Mouse (Mus musculus): Measurements from ENCODE around the gene Rgs14.

Gene Rgs14

GRCm38 (mm10) chr13:55361145-55361544, 8.4 kb upstream of the Rgs14 start:
- DNase-seq: no peak

GRCm38 (mm10) chr13:55361974-55362452, 7.5 kb upstream of the Rgs14 start:
- DNase-seq: no peak

GRCm38 (mm10) chr13:55362453-55363060, 7.0 kb upstream of the Rgs14 start, which contains the start of gene Lman2:
Gene Lman2 (minus strand): TSS chr13:55362783.
- DNase-seq: peak; percentile 85 to 87

DNA sequence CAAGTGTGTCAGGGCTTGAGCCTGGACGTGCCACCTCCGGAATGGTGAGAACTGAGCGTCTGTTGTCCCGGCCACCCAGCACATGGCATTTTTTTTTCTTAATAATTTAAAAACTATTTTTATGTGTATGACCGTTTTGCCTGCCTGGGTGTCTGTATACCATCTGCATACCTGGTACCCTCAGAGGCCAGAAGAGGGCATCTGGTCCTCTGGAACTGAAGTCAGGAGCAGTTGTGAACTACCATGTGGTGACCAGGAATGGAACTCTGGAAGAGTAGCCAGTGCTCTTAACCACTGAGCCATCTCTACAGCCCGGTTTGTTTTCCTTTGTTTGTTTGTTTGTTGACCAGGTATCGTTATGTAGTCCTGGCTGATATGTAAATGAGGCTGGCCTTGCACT, 1.1 kb upstream of the Rgs14 start:
- DNase-seq: no peak

DNA sequence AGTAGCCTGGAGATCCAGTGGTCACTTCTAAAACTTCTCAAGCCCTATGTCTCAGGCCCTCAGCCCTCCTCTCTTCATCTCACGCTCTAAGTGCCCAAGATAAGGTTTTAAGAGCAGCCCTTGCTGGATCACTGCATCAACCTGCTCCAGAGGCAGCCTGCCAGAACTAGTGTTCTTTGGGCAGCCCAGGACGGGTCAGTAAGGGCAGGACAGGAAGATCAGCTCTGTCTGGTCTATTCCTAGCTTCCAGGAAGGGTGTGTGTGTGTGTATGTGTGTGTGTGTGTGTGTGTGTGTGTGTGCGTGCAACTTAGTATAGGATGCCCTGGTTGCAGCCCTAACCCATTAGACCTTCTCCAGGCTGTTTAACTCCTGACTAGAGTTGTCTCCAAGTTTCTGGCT, 702 bp downstream of the Rgs14 start:
- DNase-seq: no peak

GRCm38 (mm10) chr13:55371007-55371681, 1.6 kb downstream of the Rgs14 start:
- DNase-seq: no peak

DNA sequence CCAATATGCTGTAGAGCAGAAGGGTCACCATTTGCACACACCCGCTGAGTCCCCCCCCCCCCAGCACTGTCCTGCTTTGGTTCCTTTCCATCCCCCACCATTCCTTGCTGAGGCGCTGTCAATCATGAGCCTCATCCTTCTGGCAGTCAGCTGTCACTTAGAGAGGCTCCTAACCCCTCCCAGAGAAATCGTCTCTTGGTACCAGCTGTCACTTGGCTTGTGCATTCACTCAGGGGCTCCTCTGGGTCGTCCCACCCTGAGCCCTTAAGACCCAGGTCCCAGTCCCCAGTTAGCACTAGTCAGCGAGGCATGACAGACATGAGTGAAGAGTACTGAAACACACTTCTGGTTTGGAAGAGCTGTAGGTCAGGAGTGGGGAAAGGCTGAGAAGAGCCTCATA, 2.2 kb downstream of the Rgs14 start:
- DNase-seq: no peak

DNA sequence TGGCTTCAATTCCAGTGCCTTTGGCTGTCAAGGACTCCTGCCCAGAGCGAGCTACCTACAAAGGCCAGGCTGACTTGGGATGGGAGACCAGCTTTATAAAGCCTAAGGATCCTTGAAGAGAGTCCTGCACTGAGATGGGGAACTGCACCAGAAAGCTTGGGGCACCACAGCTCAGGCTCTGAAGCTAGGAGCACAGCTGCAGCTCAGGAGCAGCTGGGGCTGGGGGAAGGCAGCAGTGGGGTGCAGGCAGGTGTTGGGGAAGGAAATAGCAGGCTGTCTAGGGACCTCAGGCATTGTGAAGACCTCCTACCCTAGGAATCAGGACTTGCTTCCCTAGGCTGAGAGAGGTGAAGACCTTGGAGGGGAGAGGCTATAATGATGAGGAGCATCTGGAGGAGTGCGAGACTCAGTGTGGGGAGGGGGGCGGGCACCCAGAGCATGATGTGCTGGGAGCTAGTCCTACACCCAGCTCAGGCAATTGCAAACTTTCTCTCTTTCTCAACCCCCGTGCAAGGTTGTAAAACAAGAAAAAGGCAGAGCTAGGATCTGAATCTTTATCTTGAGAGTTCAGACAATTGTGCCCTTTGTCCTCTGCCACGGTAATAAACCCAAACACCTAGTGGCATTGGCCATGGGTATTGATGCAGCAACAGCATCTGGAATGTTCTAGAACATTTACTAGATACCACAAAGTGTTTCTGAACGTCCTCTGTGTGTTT, 4.8 kb downstream of the Rgs14 start:
- no peak for DNase-seq

GRCm38 (mm10) chr13:55375877-55376276, 6.3 kb downstream of the Rgs14 start:
- no peak for DNase-seq

GRCm38 (mm10) chr13:55378907-55379580, 9.5 kb downstream of the Rgs14 start:
- no peak for DNase-seq

DNA sequence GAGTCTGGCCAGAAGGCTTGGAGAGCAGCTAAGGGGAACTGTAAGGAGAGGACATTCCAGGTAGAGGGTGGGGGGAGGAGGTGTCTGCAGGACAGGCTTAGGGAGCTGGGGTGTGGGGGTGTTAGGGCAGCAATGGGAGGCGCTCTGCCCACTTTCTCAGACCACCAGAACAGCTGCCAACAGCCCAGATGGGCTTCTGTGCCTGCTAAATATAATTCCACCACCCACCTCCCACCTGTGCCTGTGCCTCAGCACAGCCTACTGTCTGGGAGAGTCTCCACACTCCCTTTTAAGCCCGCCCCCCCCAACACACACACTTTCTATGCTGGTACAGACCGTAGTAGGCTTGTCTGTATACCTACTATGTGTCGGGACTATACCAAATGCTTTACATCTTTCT, 12.3 kb downstream of the Rgs14 start:
- no peak for DNase-seq

DNA sequence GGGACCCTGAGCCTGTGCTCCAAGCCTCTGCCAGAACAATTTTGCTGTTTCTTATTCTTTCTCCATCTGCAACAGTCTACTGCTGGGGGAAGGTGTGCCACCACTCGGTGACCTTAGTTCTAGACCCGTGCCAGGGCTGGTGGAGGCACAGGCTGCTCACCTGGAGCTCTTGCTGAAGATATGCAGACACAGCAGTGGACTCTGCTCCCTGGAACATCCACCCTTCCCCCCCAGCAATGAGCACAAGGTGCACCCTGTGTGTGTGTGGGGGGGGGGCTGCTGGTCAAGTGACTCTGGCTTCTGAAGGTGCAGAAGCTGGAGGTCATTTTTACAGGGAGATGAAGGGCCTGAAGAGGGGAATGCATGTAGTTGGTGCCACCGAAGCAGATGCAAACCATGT, 21.1 kb downstream of the Rgs14 start:
- DNase-seq: no peak

DNA sequence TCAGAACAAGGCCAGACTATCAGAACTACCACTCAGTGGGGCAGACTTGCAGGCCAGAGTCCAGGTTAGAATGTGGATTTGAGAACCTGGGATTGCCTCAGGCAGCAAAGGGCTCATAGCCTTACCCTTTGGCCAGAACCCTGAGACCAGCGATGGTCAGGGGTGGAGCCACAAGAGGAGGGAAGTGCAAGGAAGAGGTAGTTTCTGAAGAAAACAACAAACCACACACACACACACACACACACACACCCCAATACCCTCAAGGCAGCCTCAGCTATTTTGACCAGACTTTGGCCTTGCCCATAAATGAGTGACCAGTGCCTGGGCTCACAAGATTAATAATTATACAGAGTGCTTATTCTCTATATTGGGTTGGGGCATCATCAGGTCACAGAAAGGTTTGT, 22.1 kb downstream of the Rgs14 start:
- no peak for DNase-seq

DNA sequence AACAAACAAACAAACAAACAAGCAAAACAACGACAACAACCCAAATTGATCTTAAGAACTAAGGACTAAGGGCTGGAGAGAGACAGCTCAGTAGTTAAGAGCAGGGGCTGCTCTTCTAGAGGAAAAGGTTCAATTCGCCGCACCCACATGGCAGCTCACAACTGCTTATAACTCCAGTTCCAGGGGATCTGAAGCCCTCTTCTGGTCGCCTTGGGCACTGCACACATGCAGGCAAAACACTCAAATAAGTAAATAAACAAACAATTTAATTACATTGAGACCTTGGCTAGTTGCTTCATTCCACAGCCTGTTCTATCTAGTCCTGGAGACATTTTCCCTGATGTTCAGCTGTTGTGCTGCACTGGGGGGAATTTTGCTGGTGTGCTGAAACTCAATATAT, 23.4 kb downstream of the Rgs14 start:
- no peak for DNase-seq

- DNase-seq: no peak
These were observed 28.6 kb downstream of the Rgs14 start, which contains the start of gene Slc34a1 for GRCm38 (mm10) chr13:55398088-55398487. Gene Slc34a1 (plus strand): TSS chr13:55398187.

GRCm38 (mm10) chr13:55399300-55400038, 29.9 kb downstream of the Rgs14 start:
- DNase-seq: no peak

GRCm38 (mm10) chr13:55400039-55400346, 30.5 kb downstream of the Rgs14 start:
- no peak for DNase-seq

DNA sequence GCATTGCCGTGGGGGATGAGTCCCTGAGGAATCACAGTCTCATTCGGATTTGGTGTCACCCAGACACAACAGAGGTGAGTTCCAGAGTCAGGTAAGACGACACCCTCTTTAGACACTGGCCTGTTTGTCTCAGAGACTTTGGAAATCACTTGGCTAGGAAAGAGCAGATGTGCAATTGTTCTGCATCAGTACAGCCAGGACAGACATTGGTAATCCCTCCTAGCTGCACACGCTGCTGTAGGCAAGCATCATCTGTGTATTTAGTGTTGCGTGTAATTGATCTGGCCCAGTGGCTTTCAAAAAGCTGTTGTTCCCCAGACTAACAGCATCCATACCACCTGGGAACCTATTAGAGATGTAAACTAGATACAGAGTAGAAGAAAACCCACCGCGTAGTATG, 33.7 kb downstream of the Rgs14 start:
- no peak for DNase-seq

DNA sequence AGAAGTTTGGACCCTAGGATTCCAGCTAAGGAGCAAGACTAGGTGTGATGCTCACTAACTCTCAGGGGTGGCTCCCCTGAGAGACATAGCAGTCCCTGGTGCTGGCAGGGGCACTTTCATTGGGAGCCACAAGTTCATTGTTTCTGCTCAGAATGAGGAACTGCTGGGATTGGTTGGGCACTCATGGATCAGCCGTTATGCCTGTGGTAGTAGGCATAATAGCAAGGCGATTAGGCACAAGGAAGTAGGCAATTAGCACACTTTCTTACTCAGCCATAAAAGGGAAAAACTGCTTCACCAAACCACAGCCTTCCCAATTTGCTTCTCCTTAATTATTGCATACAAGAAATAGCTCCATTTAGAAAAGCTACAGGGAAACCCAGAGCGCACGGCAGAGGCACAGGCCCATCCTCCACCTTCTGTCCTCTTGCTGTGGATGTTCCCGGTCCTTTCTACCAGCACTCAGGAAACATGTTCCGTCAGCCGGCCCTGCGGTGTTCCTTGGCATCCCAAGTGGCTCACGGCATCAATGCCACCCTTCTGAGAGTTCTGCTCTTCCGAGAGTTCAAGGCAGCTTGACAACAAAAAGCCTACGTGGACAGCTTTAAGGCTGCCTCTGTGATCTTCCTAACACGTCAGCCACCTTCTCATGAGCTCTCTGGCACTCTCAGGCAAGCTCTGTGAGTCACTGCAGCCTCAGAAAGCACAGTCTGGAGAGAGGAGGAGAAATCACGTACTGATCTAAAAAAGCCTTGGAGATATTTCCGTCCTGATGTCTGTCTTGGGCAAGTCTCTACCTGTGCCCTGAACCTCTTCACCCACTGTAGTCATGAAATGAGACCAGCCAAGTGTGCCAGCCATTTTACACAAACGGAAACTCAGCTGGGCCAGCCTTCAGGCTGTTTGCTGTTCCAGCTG, 34.7 kb downstream of the Rgs14 start:
- no peak for DNase-seq

DNA sequence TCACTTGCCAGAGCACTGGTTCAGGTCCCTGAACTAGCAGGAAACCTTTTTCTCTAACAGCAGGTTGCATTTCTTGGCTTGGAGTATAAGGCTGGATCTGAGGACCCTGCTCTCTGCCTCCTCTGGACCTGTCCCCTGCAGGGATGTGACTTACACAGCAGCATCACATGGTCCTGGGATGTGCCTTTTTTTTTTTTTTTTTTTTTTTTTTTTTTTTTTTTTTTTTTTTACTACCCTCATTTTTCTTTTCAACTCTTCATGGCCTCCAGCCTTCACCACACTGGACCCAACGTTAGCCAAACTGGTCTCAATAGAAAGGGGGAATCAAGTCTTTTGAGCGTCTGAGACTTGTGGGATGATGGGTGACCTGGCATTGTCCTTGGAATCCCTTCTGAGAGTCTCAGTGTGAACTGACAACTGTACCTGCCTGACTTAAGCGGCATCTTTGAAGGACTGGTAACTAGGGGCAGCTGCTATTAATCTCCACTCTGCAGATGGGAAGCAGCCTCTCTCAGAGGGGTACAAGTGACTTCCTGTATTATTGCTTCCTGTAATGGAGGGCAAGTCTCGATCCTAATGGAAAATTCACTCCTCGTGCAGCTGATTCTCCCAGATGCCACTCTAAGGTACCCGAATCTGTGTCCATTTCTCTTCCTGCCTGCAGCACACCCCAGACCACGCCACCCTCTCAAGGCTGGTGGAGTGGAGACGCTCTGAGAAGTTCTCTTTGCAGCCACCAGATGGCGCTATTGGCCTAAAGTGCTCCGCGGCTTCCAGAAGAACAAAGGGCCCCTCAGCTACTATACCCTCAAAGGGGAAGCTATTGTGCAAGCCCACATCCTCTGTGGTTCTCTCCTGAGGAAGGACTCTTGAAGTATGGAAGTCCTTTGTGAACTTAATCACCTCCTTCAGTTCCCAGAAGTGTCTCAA, 35.6 kb downstream of the Rgs14 start:
- peak; percentile 64 to 80 for DNase-seq
